Mouse (Mus musculus) C2C12 (cell line): ENCODE data around the gene Smpd2.

Experiments
- CTCF ChIP-seq: IDR thresholded peaks from one replicate; pipeline ENCODE4 v1.5.1; 2011; ENCODE audit not compliant: control insufficient read depth, insufficient read depth, insufficient read length
- MAX ChIP-seq: IDR thresholded peaks from one replicate; pipeline ENCODE4 v1.6.1; 2011; ENCODE audit warnings: mild to moderate bottlenecking, control low read depth
- USF1 ChIP-seq: IDR thresholded peaks from one replicate; pipeline ENCODE4 v1.6.1; 2011; ENCODE audit warnings: low read depth, mild to moderate bottlenecking, control low read depth, moderate library complexity

- TF ChIP-seq USF1 (no peak), CTCF (no peak), MAX (no peak)
Observed at GRCm38 (mm10) chr10:41473782-41474468, 16.2 kb downstream of the Smpd2 start.
